Mouse (Mus musculus) ZHBTc4 (cell line): ENCODE measurements at regions not wholly inside any gene's neighbourhood (a gene's known extent, or its start where the extent isn't known, plus 50 kb on each side); places are given as distances from the start of the nearest gene placed in this dataset.

Experiments used
- DNase-seq: peaks from one replicate; pipeline ENCODE4 v3.0.0-alpha.2; 2011; ENCODE audit warnings: low read depth, low spot score

DNA sequence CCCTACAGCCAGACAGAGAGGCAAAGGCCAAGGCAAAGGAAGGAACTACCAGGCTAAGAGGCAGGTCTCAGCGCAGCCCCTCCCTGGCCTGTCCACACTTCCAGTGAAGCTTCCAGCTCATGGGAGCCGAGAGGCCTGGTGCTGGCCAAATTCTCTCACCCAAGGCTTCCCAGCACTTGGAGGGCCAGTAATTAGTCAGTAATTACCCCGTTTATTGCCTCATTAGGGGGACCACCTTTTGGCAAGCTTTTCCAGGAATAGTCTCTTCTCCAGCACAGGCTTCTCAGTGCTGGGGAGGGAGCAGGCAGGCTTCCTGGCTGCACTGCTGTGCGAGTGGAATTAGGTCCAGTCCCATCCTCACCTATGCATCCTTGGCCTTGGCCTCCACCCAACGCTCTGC, 252.8 kb upstream of the Nxpe4 start:
- no peak for DNase-seq

GRCm38 (mm10) chr9:47910501-47910906, 251.3 kb upstream of the Nxpe4 start:
- no peak for DNase-seq

GRCm38 (mm10) chr9:47912823-47913222, 249.0 kb upstream of the Nxpe4 start:
- DNase-seq = peak; percentile 11

GRCm38 (mm10) chr9:47935299-47935698, 226.5 kb upstream of the Nxpe4 start:
- DNase-seq = peak; percentile 77

DNA sequence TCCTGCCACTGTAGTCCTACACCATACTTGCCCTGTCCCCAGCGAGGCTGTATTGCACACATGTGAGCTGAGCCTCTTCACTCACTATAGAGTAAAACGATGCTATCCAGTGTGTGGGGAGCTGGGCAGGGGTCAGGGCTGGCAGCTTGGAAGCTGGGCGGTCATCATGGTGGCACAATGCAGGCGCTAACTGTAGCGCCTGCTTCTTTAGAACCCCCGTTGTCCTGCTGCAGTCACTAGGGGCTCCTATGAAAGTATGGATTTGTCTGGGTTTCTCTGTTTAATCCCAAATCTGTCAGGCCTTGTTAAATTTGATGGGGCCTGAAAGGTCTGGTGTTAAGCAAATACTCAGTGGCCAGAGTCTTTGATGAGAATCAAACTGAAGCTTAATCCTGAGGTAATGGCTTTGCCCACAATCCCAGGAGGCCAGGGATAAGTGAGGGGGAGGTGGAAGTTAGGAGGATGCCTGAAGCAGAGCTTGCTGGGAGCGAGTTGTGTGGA, 225.8 kb upstream of the Nxpe4 start:
- DNase-seq = peak; percentile 10

DNA sequence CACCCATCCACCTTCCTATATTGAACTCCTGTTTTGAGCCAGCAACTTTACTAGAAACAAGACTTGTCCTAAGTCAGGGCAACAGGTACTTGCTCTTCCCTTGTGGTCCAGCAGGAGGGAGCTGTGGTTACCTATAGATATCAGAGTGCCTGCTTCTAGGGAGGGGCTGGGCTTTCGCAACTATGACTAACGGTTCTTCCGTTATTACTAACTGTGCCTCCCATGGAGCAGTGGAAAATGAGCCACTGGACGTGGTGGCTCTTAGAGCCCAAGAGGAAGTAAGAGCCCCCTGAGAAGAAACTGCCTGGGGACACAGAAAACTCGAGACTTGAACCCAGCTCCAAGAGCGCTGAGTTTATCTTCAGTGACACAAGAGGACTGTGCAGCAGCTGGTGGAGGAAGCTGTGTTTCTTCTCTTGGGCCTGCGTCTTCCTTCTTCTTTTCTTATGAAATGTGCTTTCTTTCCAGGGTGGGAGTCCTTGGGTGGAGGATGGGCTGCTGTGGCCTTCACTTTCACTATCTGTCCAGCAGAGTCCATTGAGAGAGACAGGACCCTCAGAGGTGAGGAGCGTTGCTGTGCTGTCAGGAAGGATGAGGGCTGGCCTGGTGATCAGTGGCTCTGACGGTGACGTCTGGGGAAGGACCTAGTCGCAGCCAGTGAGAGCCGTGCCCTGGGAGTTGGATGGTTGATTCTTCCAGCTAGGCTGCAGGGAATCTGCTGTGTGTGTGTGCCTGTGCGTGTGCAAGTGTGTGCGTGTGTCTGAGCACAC, 222.7 kb upstream of the Nxpe4 start:
- DNase-seq = no peak

DNA sequence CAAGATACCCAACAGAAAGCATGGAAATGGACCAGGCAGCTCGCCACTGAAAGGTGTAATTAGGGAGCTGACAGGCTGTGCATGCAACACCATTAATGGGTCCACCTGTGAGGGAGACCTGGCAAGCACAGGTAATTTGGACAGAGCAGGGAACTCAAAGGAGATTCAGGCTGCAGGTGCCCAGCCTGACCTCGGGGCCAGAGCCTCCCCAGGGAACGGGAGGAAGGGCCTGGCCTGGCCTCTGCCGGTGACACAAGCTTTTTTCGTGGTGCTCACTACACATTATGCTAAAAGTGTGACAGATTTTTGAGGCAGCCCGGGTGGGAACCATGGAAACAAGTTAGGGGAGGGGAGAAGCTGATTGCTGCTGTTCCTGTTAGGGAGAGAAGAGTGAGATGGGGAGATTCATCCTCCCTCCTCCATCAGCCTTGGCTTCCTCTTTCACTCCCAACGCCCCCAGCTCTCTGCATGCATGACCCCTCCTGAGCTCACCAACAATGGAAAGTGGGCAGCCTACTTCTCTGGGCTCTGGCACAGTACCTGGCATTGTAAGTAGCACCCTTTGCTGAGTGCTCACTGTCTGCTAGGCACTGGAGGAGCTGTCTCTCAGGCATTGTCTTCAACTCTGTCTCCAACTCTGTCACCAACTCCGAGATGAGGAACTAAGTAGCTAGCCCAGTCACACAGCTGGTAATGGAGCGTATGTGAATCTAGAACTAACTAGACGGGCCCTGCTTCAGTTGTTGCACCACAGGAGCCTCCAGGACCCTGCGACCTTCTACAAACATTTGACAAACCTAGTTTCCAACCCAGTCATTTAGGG, 218.9 kb upstream of the Nxpe4 start:
- DNase-seq = no peak

- no peak for DNase-seq
Observed at GRCm38 (mm10) chr9:47946226-47946625, 215.6 kb upstream of the Nxpe4 start.

DNA sequence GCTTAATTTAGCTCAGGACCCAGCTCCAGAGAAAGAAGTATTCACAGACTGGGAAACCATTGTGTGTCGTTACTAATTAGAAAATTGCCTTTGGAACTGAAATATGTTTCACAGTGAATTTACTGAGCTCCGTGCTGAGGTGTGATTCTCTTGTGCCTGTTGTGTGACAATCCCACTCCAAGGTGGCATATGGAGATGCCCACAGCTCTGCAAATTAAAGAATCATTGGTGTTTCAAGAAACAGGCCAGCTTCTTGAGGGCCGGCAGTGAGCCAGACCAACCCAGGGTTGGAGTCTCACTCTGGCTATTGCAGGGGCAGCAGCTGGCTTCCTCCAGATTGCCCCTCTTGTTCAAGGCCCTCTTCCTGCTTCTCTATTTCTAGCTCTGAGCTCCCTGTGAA, 203.9 kb upstream of the Nxpe4 start:
- DNase-seq = no peak

- DNase-seq = no peak
Observed at GRCm38 (mm10) chr9:47958861-47959260, 203.0 kb upstream of the Nxpe4 start.

- no peak for DNase-seq
Observed at GRCm38 (mm10) chr9:47961176-47961575, 200.6 kb upstream of the Nxpe4 start.

DNA sequence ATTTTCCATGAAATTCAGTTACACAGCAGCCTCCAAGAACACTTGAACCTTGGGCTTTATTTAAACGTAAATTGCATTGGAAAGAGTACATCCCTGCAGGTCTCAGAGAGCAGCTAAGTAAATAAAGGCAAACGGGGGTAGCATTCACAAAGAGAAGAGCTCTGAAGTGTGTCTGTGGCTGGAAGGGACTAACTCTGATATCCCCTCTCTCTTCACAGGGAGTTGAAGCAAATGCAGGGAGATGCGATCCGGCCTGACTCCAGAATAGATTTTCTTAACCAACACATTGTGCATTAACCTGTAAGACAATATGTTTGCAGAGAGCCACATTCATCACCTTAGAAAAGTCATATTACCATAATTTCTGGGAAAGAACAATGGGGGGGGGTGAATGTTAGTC, 199.7 kb upstream of the Nxpe4 start:
- DNase-seq = no peak

DNA sequence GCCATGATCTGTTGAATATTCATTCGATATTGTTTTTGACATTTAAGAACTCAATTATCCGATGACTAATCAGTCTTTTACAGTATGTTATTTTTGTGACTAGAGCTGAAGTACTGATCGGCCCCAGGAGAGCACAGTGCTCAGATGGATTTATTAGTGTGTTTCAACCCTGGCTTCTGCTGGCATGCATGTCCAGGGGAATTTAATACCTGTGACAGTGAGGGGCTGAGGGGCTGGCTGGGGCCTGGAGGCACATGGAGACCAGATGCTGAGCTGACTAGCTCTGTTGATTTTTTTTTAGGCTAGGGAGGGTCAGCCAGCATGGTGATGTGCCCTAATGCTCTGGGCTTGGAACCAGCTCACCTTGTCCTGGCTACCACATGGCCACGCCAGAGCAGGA, 199.2 kb upstream of the Nxpe4 start:
- no peak for DNase-seq

GRCm38 (mm10) chr9:47973130-47973529, 188.7 kb upstream of the Nxpe4 start:
- no peak for DNase-seq

GRCm38 (mm10) chr9:47985356-47986111, 176.3 kb upstream of the Nxpe4 start:
- DNase-seq = no peak

DNA sequence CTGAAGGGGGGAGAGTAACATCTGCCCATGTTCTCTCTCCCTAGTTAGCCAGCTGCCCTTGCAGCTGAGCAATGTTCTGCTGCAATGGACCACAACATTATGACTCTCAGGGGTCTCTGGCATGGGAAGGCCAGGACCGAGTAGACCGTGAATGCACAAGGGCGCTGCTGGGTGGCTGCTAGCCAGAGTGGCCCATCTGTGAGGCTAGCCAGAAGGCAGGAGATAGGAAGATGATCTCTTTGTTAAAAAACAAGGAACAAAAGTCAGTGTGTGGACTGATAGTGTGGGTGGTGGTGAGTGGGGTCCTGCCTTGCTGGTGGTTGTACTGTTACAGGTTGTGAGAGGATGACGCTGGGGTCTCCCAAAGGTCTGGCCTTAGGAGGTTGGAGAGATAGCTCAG, 174.6 kb upstream of the Nxpe4 start:
- no peak for DNase-seq

DNA sequence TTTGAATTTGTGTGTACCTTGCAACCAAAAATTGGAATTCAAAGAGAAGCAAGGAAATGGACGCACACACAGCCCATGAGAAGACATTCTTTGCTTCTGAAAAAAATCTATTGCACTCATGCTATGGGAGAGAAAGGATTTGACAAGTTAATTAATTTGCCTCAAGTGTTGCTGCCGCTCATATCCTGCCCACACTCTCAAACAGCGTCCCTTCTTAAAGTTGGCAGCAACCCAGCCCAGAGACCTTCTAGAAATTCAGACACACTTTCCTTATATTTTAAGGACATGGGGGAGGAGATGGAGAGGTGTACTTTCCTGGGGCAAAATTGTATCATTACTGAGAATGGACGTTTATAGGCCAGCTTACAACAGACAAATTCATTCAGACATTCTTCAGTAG, 167.2 kb upstream of the Nxpe4 start:
- DNase-seq = no peak

DNA sequence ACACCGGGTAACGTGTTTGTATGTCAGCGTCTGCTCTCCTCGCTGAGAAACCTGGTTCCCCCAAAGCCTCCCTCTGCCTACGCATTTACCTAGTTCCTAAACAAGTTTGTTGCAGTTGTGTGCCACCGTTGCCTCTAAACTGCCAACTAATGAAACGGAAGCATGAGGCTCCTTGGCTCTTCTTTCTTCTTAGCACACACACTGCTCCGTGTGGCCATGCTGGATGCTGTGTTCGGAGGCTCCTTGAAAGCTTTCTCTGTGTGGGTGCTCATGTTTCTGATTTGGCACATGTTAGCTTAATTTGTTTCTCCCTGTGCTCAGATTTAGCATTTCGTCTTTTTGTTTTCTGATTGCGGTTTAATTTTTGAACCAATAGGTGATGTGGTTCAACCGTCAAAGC, 162.2 kb upstream of the Nxpe4 start:
- no peak for DNase-seq

- no peak for DNase-seq
Observed at GRCm38 (mm10) chr9:48029021-48029420, 132.8 kb upstream of the Nxpe4 start.

DNA sequence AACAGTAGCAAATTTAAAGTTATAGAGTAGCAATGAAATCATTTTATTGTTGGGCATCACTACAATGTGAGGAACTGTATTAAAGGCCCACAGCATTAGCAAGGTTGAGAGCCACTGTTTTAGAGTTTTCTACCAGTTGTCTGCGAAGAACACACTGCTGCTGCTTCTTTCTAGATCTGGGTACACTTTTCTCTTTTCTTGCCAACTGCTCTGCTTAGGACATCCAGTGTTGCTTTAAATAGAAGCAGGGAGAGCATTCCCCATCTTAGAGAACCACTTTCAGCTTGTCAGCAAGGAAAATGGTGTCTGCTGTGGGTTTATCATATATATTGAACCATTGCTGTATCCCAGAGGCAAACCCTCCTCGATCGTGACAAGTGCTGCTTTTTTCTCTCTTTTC, 131.0 kb upstream of the Nxpe4 start:
- no peak for DNase-seq

- DNase-seq = no peak
Observed at GRCm38 (mm10) chr9:48035959-48036358, 125.9 kb upstream of the Nxpe4 start.

GRCm38 (mm10) chr9:48044826-48045225, 117.0 kb upstream of the Nxpe4 start:
- DNase-seq = no peak
